Mouse (Mus musculus) MEL (cell line): ENCODE measurements at regions not wholly inside any gene's neighbourhood (a gene's known extent, or its start where the extent isn't known, plus 50 kb on each side); places are given as distances from the start of the nearest gene placed in this dataset.

Experiments
- DNase-seq: peaks from one replicate; pipeline ENCODE4 v3.0.0; 2011; ENCODE audit warnings: low read depth, low spot score
- H3K27ac ChIP-seq: 2 replicates; pipeline ENCODE4 v1.5.1; 2012; ENCODE audit warnings: low read depth, mild to moderate bottlenecking, control low read depth, low read length, moderate library complexity; ENCODE audit not compliant: control insufficient read depth
- H3K27me3 ChIP-seq, 2 experiments: fragments of 150-350 bp in 1 of 2; sonication (generic) in 1 of 2; 2 replicates each; pipeline ENCODE4 v1.6.1; 2012; ENCODE audit warnings: low read length in 2 of 2, mild to moderate bottlenecking in 2 of 2, improper control_type of control experiment in 1 of 2, moderate library complexity in 1 of 2; ENCODE audit not compliant: insufficient read depth in 2 of 2, control insufficient read depth in 1 of 2
- H3K36me3 ChIP-seq, 2 experiments: 2 replicates each; pipeline ENCODE4 v1.6.1; 2012 to 2014; ENCODE audit warnings: low read length in 2 of 2, improper control_type of control experiment in 1 of 2, inconsistent platforms in 1 of 2, mild to moderate bottlenecking in 1 of 2; ENCODE audit not compliant: insufficient read depth in 2 of 2, control insufficient read depth in 1 of 2
- H3K4me1 ChIP-seq, 2 experiments: fragments of 150-350 bp in 1 of 2; sonication (generic) in 1 of 2; 2 replicates each; pipeline ENCODE4 v1.6.1; 2012; ENCODE audit warnings: low read length in 2 of 2, improper control_type of control experiment in 1 of 2, mild to moderate bottlenecking in 1 of 2; ENCODE audit not compliant: insufficient read depth in 2 of 2, control insufficient read depth in 1 of 2
- H3K4me3 ChIP-seq, 2 experiments: fragments of 150-350 bp in 1 of 2; sonication (generic) in 1 of 2; 2 replicates each; pipeline ENCODE4 v1.5.1; 2012; ENCODE audit warnings: low read depth in 2 of 2, low read length in 2 of 2, mild to moderate bottlenecking in 2 of 2, moderate library complexity in 2 of 2, control low read depth in 1 of 2, improper control_type of control experiment in 1 of 2; ENCODE audit not compliant: control insufficient read depth in 1 of 2, insufficient read depth in 1 of 2
- H3K79me2 ChIP-seq: 2 replicates; pipeline ENCODE4 v1.6.1; 2012; ENCODE audit warnings: mild to moderate bottlenecking, low read length, moderate library complexity; ENCODE audit not compliant: control insufficient read depth, poor library complexity, insufficient read depth
- H3K9ac ChIP-seq: 2 replicates; pipeline ENCODE4 v1.6.1; 2012; ENCODE audit warnings: low read depth, mild to moderate bottlenecking, control low read depth, low read length, moderate library complexity; ENCODE audit not compliant: control insufficient read depth, poor library complexity, severe bottlenecking
- H3K9me3 ChIP-seq: fragments of 150-350 bp; sonication (generic); replicated peaks from 2 replicates; pipeline ENCODE4 v1.6.1; 2012; ENCODE audit warnings: mild to moderate bottlenecking, low read length, improper control_type of control experiment, moderate library complexity; ENCODE audit not compliant: insufficient read depth
- CHD2 ChIP-seq: IDR thresholded peaks from 2 replicates; pipeline ENCODE4 v1.6.1; 2011; ENCODE audit warnings: low read length, improper control_type of control experiment
- EP300 ChIP-seq, 2 experiments: IDR thresholded peaks; 2 replicates each; pipeline ENCODE4 v1.6.1; 2011; ENCODE audit warnings: improper control_type of control experiment in 2 of 2, low read length in 2 of 2, low read depth in 1 of 2, mild to moderate bottlenecking in 1 of 2
- ETS1 ChIP-seq: IDR thresholded peaks from 2 replicates; pipeline ENCODE4 v1.6.1; 2012; ENCODE audit warnings: low read depth, mild to moderate bottlenecking, inconsistent platforms, low read length, improper control_type of control experiment, moderate library complexity
- GABPA ChIP-seq: IDR thresholded peaks from 2 replicates; pipeline ENCODE4 v1.6.1; 2012; ENCODE audit warnings: low read depth, mild to moderate bottlenecking, inconsistent platforms, low read length, improper control_type of control experiment, moderate library complexity
- JUND ChIP-seq: IDR thresholded peaks from 2 replicates; pipeline ENCODE4 v1.6.1; 2011; ENCODE audit warnings: low read depth, mild to moderate bottlenecking, improper control_type of control experiment, low read length
- MYB ChIP-seq: IDR thresholded peaks from 2 replicates; pipeline ENCODE4 v1.6.1; 2011; ENCODE audit warnings: mild to moderate bottlenecking, low read depth, low read length, improper control_type of control experiment
- NRF1 ChIP-seq: IDR thresholded peaks from 2 replicates; pipeline ENCODE4 v1.6.1; 2014; ENCODE audit warnings: low read depth, mild to moderate bottlenecking, inconsistent platforms, low read length, improper control_type of control experiment, moderate library complexity; ENCODE audit not compliant: poor library complexity, insufficient read depth, severe bottlenecking
- POLR2AphosphoS2 ChIP-seq: IDR thresholded peaks from 2 replicates; pipeline ENCODE4 v1.6.1; 2011; ENCODE audit warnings: low read length, improper control_type of control experiment
- RAD21 ChIP-seq: IDR thresholded peaks from 2 replicates; pipeline ENCODE4 v1.6.1; 2011; ENCODE audit warnings: mild to moderate bottlenecking, low read depth, low read length, improper control_type of control experiment
- RCOR1 ChIP-seq: IDR thresholded peaks from 2 replicates; pipeline ENCODE4 v1.6.1; 2012; ENCODE audit warnings: low read depth, mild to moderate bottlenecking, inconsistent platforms, low read length, improper control_type of control experiment
- TAL1 ChIP-seq: IDR thresholded peaks from 2 replicates; pipeline ENCODE4 v1.6.1; 2012; ENCODE audit warnings: mild to moderate bottlenecking, inconsistent platforms, low read length, moderate library complexity, mixed read lengths
- USF2 ChIP-seq, 2 experiments: IDR thresholded peaks; 2 replicates each; pipeline ENCODE4 v1.6.1; 2011 to 2012; ENCODE audit warnings: improper control_type of control experiment in 2 of 2, low read length in 2 of 2, borderline replicate concordance in 1 of 2, inconsistent platforms in 1 of 2, low read depth in 1 of 2, mild to moderate bottlenecking in 1 of 2; ENCODE audit not compliant: insufficient read depth in 1 of 2
- ZC3H11A ChIP-seq: IDR thresholded peaks from 2 replicates; pipeline ENCODE4 v1.6.1; 2012; ENCODE audit warnings: low read depth, mild to moderate bottlenecking, inconsistent platforms, low read length, improper control_type of control experiment
- ZKSCAN1 ChIP-seq: IDR thresholded peaks from 2 replicates; pipeline ENCODE4 v1.6.1; 2012; ENCODE audit warnings: low read depth, mild to moderate bottlenecking, inconsistent platforms, low read length, improper control_type of control experiment, moderate library complexity

DNA sequence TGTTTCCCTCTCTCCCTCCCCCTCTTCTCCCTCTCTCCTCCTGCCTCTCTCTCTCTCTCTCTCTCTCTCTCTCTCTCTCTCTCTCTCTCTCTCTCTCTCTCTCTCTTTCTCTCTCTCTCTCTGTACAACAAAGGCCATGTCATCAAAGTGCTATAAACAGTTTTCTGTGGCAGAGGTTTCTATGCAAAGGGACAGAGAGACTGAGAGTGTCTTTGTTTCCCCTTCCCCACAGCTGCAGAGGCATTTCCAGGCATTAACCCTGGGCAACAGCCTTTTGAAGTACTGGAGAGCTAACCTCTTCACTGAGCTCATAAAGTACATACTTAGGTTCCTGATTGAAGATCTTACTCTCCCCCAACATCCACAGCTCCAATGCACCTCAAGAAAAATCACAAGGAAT, 152.3 kb downstream of the Fam84b start:
- Histone ChIP-seq H3K9ac (no peak overlapping the region), H3K27me3 (no peaks in the 10 kb centered on the region), H3K27ac (no peak overlapping the region), H3K4me1 (no peaks in the 10 kb centered on the region), H3K9me3 (no peaks in the 10 kb centered on the region), H3K36me3 (no peaks in the 10 kb centered on the region), H3K79me2 (no peaks in the 10 kb centered on the region), H3K4me3 (no peak overlapping the region)
- no peak for DNase-seq
- TF ChIP-seq POLR2AphosphoS2, result no peak
- no peak for TF ChIP-seq ZC3H11A
- no peak for TF ChIP-seq USF2 (IDR thresholded peaks at IDR 0.05; ENCODE audit: borderline replicate concordance in 1 of 2, insufficient read depth in 1 of 2, low read depth in 1 of 2, low read length in 2 of 2)
- no peak for TF ChIP-seq MYB
- no peak for TF ChIP-seq TAL1
- TF ChIP-seq JUND, result no peak
- no peak for TF ChIP-seq EP300 (IDR thresholded peaks at IDR 0.05; ENCODE audit: low read depth in 1 of 2, low read length in 2 of 2)
- no peak for TF ChIP-seq CHD2
- no peak for TF ChIP-seq ETS1
- no peak for TF ChIP-seq ZKSCAN1

- TF ChIP-seq RCOR1 (no peak), GABPA (no peak)
- Histone ChIP-seq H3K79me2 (no peaks in the 10 kb centered on the region), H3K36me3 (no peaks in the 10 kb centered on the region), H3K4me3 (no peak overlapping the region), H3K4me1 (no peaks in the 10 kb centered on the region), H3K27ac (no peak overlapping the region), H3K9me3 (no peaks in the 10 kb centered on the region), H3K27me3 (no peaks in the 10 kb centered on the region), H3K9ac (no peak overlapping the region)
- DNase-seq, result no peak
Measured at GRCm38 (mm10) chr15:60694746-60695145, 158.8 kb downstream of the Fam84b start.

GRCm38 (mm10) chr15:60693751-60694500, 159.7 kb downstream of the Fam84b start:
- no peaks in the 10 kb centered on the region for H3K79me2 ChIP-seq
- no peaks in the 10 kb centered on the region for H3K9me3 ChIP-seq
- no peak overlapping the region for H3K9ac ChIP-seq
- H3K4me3 ChIP-seq, result no peak overlapping the region
- H3K4me1 ChIP-seq, result no peaks in the 10 kb centered on the region
- no peak for DNase-seq
- TF ChIP-seq CHD2 (no peak), RAD21 (no peak), NRF1 (no peak), ETS1 (no peak)
- no peaks in the 10 kb centered on the region for H3K36me3 ChIP-seq
- no peaks in the 10 kb centered on the region for H3K27me3 ChIP-seq
- H3K27ac ChIP-seq, result no peak overlapping the region
